Mouse (Mus musculus): Measurements from ENCODE around the gene Adprh.
"Not testable (repeated sequence)": the region's sequence is repeated elsewhere in the genome, so short reads cannot be mapped to it uniquely, and the experiment has no call there.

The Adprh gene

GRCm38 (mm10) chr16:38467091-38467916 is 14.8 kb upstream of the Adprh start:
- no peak for DNase-seq (ENCODE audit: low spot score)

GRCm38 (mm10) chr16:38466089-38466488 is 13.6 kb upstream of the Adprh start:
- no peak for DNase-seq (ENCODE audit: low spot score)

DNA sequence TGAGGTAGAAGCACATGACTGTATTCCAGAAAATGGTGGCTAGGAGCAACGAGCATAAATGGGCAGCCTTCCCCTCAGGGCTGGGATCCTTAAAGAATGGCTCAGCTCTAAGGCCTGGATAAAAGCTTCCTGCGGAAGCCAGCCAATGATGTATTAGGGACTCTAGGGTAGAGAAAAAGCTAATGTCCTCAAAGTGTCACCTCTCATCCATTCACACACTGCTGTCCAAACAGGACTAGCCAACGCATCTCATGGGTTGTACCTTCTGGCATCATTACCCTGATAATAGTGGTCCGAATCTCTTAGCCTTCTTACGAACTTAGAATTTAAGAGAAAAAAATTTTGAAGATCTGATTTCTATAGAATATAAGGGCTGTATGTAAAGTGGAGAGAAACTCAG is 10.8 kb upstream of the Adprh start:
- DNase-seq (ENCODE audit: low spot score): no peak

- DNase-seq (ENCODE audit: low spot score): no peak
Measured at GRCm38 (mm10) chr16:38462161-38462560, 9.7 kb upstream of the Adprh start.

DNA sequence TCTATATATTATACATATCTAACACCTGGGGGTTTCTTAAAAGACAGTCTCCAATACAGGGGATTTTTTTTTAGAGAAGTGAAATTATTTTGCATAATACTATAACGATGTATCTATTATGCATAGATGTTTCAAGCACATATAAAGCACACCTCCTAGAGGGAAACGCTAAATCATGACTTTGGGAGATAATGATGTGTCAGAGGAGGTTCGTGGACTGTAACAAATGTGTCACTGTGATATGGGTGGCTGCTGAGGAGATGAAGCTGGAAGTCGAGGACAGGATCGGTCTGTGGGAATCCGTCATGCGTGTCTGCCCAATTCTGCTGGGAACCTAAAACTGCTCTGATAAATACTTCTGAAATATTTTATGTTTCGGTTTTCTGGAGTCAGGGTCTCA is 9.2 kb upstream of the Adprh start:
- DNase-seq (ENCODE audit: low spot score): no peak

DNA sequence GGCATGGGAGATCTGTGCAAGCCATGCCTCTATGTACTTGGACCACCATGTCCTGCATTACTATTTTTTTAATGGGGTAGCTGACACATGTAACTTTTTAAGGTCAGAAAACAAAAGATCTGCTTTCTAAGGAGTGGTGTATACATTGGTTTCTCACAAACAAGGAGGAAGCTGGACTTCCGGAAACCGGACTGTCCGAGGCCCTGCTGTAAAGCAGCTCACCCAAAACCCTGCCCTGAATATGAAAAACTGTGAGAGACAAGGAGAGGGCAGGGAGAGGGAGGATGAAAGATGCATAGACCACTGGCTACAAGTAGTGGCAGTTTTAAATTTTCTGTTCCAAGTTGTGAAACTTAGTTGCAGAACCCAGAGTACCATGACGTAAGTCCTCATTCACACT is 7.5 kb upstream of the Adprh start:
- DNase-seq (ENCODE audit: low spot score): no peak

DNA sequence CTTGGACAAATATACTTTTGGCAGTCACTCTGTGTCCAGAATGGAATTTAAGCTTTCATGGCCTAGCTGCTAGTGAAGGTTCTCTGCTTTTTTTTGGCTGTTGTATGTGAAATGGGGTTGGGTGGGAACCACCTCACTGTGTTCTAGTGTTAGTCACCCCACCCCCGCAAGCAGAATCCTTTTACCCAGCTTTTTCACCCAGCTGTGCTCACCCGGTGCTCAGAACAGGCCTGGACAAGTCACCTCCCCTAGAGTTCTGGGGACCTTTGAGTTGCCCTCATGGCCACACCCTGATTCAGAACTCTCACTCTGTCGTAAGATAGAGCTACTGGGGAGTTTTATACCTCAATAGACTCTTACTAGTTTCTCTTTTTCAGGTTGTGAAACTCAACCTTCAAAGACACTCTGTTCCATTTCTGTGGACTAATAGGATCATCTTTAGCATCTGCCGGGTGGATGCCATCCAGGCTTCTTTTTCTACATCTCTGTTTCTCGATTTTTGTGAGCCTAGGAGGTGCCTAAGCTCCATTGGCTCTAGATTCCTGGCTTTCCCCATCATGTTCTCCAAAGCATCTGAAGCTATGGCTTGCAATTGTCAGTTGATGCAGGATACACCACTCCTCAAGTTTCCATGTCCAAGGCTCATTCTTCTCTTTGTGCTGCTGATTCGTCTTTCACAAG is 6.2 kb upstream of the Adprh start:
- peak; percentile 20 for DNase-seq (ENCODE audit: low spot score)

- DNase-seq (ENCODE audit: low spot score): peak; percentile 48
Measured at GRCm38 (mm10) chr16:38456812-38457567, 4.5 kb upstream of the Adprh start.

DNA sequence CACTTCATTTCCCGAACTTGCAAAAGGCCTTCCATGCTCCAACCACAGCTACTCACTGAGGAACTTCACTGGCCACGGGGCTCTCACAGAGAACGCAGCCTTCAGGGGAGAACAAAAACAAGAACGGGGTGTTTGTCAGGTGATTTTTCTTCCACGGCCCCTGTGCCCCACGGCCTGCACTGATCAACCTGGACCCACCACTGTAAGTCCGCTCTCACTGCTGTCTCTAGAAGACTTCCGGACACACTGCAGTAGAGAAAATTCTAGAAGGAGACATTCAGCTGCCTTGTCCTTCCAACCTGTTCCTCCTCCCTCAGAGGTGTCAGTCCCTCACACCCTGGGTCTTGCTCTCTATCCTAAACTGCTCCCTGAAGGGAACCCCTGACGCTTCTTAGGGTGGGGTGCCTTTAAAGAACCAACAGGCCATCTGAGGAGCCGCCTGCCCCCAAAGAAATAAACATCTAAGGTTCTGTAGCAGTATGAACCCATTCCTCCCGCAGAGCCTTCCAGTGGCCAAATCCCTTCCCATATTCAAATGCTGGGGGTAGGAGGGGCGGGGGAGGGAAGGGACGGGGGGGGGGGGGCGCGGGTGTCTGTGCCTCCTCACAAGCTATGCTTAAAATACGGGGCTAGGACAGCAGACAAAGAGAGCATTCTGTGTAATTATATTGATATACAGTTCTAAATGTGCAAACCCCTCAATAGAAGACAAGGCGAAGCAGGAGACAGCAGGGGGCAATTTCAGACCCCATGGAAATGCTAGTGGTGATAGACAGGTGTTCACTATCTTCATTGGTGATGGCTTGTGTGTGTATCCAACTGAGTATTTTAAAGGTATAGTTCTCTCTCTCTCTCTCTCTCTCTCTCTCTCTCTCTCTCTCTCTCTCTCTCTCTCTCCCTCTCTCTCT is 3.3 kb upstream of the Adprh start, which contains the start of gene Cd80:
Cd80 (plus strand) TSS at position 51 of the 908 bp plus-strand sequence.
- no peak for DNase-seq (ENCODE audit: low spot score)

DNA sequence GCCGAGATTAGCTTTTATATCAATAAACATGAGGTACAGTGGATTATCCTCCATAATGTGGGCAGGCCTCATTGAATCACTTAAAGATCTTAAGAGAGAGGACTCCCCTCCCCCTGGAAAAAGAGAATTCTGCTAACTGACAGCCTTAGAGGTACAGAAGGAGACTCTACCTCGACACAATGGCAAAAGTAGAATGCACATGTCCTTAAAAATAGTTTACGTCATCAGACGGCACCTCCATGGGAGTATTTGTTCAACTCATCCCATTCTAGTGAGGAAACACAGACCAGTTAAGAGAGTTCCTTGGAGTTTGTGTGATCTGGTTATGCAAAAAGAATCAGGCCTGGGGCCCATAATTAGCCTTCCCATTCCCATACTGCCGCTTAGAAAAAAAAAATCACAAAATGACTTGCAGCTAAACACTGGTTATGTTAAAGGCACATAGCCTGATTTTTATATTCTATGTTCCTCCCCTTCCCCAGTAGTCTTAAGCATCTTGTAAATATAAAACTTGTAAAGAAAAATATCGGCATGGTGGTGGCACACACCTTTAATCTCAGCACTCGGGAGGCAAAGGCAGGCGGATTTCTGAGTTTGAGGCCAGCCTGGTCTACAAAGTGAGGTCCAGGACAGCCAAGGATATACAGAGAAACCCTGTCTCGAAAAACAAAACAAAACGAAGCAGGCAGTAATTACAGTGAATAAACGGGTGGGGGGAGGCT is 2.2 kb upstream of the Adprh start:
- no peak for DNase-seq (ENCODE audit: low spot score)

GRCm38 (mm10) chr16:38453952-38454351 is 1.4 kb upstream of the Adprh start:
- DNase-seq (ENCODE audit: low spot score): no peak

DNA sequence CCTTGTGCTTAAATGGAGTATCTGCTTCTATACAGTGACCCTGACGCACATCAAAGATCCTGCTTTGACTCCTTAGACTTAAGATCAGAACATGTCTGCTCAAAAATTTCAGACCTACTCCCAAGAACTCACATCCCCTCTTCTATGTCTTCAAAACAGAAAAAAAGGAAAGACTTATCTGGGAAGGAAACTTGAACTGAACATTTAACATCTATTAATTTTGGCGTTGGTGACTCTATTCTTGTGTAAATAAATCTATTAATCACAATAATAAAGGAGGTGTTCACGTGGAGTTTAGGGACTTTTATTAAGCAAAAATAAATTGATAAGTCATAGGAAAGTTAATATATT is 675 bp upstream of the Adprh start:
- no peak for DNase-seq (ENCODE audit: low spot score)

DNA sequence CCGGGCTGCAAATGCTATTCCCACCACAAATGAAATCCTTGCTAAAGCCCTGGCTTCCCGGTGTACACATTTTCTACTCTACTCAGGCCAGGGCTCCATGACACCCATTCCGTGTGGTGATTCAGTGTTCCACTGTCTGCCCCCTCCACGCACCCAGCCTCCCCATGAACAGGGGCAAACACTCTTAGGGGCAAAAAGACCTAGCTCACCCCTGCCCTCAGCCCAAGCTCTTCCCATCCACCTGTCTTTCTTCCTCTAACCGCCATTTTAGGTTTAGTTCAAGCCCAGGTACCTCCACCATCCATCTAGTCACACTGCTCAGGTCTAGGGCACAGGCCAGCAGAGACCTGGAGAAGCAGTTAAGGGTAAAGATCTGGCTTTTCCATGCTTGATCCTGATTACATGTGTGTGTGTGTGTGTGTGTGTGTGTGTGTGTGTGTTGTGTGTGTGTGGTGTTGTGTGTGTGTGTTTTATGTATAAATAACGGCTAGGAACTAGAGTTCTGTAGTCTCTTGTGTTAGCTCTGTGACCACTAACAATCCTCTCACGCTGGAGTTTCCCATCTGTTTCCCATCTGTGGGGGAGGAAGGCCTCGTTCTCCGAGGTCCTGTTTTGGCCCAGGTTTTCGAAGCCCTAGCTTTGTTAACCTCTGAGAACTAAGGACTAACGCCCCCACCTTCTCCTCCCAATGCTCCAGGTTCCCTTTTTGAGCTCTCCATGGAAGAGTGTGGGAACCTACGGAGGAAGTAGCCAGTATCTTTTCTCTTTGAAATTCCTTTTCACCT is 890 bp downstream of the Adprh start:
- DNase-seq (ENCODE audit: low spot score): no peak

DNA sequence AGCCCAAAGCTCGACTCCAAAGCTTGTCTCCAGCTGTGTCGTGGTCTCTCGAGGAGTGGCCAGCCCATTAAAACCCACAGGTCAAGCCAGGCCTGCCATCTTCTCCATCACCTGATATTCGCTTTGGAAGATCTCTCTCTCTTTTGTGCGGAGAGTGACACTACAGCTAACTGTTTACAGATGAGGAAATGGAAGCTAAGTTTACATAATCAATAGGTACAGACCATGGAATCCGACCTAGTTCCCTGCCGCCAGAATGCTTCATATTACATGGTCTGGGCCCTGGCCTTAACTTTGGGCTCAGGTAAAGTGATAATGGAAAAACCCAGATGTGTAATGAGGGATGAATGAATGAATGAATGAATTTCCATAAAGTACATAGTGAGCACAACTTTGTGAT is 1.8 kb downstream of the Adprh start:
- DNase-seq (ENCODE audit: low spot score): no peak

GRCm38 (mm10) chr16:38448458-38448857 is 4.0 kb downstream of the Adprh start:
- DNase-seq (ENCODE audit: low spot score): no peak

DNA sequence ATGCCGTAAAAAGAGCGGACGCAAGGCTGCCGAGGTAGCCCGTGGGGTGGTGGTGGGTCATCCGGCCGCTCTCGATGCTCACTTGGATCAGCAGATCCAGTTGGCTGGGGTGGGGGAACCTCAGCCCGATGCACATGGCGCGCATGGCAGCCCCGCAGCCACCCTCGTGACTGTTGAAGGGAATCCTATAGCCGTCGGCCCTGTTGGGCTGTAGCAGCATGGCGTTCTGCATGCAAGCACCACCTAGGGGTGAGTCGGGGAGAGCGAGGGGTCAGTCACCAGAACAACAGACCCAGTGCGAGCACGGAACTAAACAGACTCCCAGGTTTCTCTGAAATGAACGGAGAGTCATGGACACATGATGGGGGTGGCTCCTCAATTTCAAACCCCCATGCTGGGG is 5.1 kb downstream of the Adprh start:
- DNase-seq (ENCODE audit: low spot score): no peak

DNA sequence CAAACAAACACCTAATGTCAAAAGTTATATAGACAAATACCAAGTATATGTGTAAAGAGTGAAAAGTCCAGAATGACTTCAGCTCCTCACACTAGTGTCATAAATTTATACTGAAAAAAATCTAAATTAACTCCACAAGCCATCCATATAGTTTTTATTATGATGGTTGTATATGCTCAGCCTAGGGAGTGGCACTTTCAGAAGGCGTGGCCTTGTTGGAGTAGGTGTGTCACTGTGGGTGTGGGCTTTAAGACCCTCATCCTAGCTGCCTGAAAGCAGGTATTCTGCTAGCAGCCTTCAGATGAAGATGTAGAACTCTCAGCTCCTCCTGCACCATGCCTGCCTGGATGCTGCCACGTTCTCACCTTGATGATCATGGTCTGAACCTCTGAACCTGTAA is 6.4 kb downstream of the Adprh start:
- DNase-seq (ENCODE audit: low spot score): not testable (repeated sequence)

GRCm38 (mm10) chr16:38445576-38445975 is 6.9 kb downstream of the Adprh start:
- DNase-seq (ENCODE audit: low spot score): no peak

GRCm38 (mm10) chr16:38445046-38445445 is 7.5 kb downstream of the Adprh start:
- no peak for DNase-seq (ENCODE audit: low spot score)

GRCm38 (mm10) chr16:38443721-38444464 is 8.6 kb downstream of the Adprh start:
- DNase-seq (ENCODE audit: low spot score): no peak

Measured in lung, postnatal 25 days (tissue).